Mouse (Mus musculus) embryonic facial prominence, embryonic 14.5 days (tissue): ENCODE data around the gene Vamp5. TPM values are rescaled to one million over a fixed set of nuclear protein-coding genes. Genes with fewer than 3 reads are reported as not detected.
A peak's percentile ranks its signal among the peaks of the same experiment; 100 is the strongest.

ENCODE experiments used
- ATAC-seq: fragments of 200-750 bp; cut with Nextera tagmentation; 2 replicates; pipeline ENCODE4 v1.8.0; 2017; ENCODE audit warnings: low read depth, moderate number of reproducible peaks, moderate TSS enrichment
- DNase-seq: peaks from one replicate; pipeline ENCODE4 v3.0.0-alpha.2; 2015; ENCODE audit warnings: low spot score
- H3K27ac ChIP-seq: fragments of 300-500 bp; sonication (generic); replicated peaks from 2 replicates; pipeline ENCODE4 v1.5.1; 2014; ENCODE audit warnings: low read depth, mild to moderate bottlenecking, low read length, moderate library complexity
- H3K27me3 ChIP-seq: fragments of 300-500 bp; sonication (generic); replicated peaks from 2 replicates; pipeline ENCODE4 v1.6.1; 2014; ENCODE audit warnings: low read length; ENCODE audit not compliant: control insufficient read depth, insufficient read depth
- H3K36me3 ChIP-seq: fragments of 300-500 bp; sonication (generic); 2 replicates; pipeline ENCODE4 v1.6.1; 2014; ENCODE audit warnings: low read length, mixed read lengths; ENCODE audit not compliant: control insufficient read depth, insufficient read depth
- H3K4me1 ChIP-seq: fragments of 300-500 bp; sonication (generic); 2 replicates; pipeline ENCODE4 v1.6.1; 2014; ENCODE audit warnings: antibody characterized with exemption, low read length; ENCODE audit not compliant: control insufficient read depth, insufficient read depth
- H3K4me2 ChIP-seq: fragments of 300-500 bp; sonication (generic); 2 replicates; pipeline ENCODE4 v1.6.1; 2014; ENCODE audit warnings: low read depth, mild to moderate bottlenecking, low read length, moderate library complexity, mixed read lengths
- H3K4me3 ChIP-seq: fragments of 300-500 bp; sonication (generic); 2 replicates; pipeline ENCODE4 v1.5.1; 2014; ENCODE audit warnings: low read depth, mild to moderate bottlenecking, low read length
- H3K9ac ChIP-seq: fragments of 300-500 bp; sonication (generic); 2 replicates; pipeline ENCODE4 v1.6.1; 2014; ENCODE audit warnings: low read depth, mild to moderate bottlenecking, low read length, moderate library complexity, mixed read lengths
- H3K9me3 ChIP-seq: fragments of 300-500 bp; sonication (generic); 2 replicates; pipeline ENCODE4 v1.6.1; 2016; ENCODE audit warnings: low read length; ENCODE audit not compliant: control insufficient read depth
- WGBS: fragments of 180-500 bp; shearing (Covaris S2); extraction: QIAGEN DNeasy Blood & Tissue Kit; methylation state at CpG from one replicate; pipeline ENCODE4 v1.1.7; 2014; 5-methylcytosine and 5-hydroxymethylcytosine counted together
- polyA plus RNA-seq: library from polyadenylated mRNA; unstranded; fragments of >200 nt; fragmentation: Nextera tagmentation; extraction: Ambion mirVana; gene quantifications from 2 replicates; pipeline ENCODE4 v1.2.1, GENCODE M21; 2014

Vamp5 gene
- polyA plus RNA-seq, 1 experiment from 2014 or later, result 20.3 TPM

DNA sequence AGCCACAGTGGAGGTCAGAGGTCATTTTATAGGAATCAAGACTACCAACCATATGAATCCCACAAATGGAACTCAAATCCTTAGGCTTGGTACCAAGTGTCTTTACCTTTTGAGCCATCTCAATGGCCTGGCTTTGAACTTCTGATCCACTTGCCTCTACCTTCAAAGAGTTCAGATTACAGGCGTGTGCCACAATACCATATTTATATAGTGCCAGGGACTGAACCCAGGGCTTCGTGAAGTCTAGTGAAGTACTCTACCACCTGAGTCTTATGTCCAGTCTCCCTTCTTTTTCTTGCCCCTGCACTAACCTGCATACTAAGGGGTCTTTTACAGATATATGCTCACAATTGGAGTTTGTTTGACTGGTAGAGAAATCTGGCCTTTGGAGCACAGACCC lies 6.3 kb upstream of the Vamp5 start:
- H3K36me3 ChIP-seq, result peaks cover 44% of the 10 kb centered on the region
- DNase-seq (no peak), ATAC-seq (no peak)
- H3K27ac ChIP-seq, result no peak overlapping the region
- no peak overlapping the region for H3K9ac ChIP-seq
- H3K27me3 ChIP-seq, result no peaks in the 10 kb centered on the region; the same call in 1 of the 2 replicates
- H3K9me3 ChIP-seq, result no peaks in the 10 kb centered on the region
- no peak overlapping the region for H3K4me2 ChIP-seq
- H3K4me3 ChIP-seq, result no peak overlapping the region
- H3K4me1 ChIP-seq, result peaks cover 14% of the 10 kb centered on the region; the same call in 1 of the 2 replicates
- 93% methylated on average over 2 of the region's 2 CpGs for WGBS

DNA sequence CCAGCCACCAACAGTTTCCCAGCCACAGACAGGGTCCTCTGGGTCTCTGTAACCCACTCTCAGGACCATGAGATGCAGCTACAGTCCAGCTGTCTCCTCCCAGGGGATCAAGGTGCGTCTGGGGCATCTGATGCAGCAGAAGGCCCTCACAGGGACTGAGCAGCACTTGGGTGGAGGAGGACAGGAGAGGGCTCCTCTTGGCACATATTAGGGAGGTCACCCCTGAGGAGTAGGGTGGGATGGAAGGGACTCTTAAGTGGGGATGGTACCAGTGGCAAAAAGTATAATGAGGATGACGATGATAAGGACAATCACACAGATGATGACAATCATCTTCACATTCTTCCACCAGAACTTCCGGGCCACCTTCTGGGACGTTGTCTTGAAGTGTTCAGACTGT lies 5.0 kb upstream of the Vamp5 start:
- ATAC-seq, result no peak
- DNase-seq, result no peak
- Histone ChIP-seq H3K4me1 (0 out of 2 replicates have a peak, but pooled peaks cover 7% of the 10 kb centered on the region), H3K27me3 (no peaks in the 10 kb centered on the region; the same call in 1 of the 2 replicates), H3K4me2 (no peak overlapping the region), H3K9ac (no peak overlapping the region), H3K27ac (no peak overlapping the region), H3K9me3 (no peaks in the 10 kb centered on the region), H3K4me3 (no peak overlapping the region), H3K36me3 (peaks cover 44% of the 10 kb centered on the region)
- WGBS, result 86% methylated on average over 4 of the region's 4 CpGs

DNA sequence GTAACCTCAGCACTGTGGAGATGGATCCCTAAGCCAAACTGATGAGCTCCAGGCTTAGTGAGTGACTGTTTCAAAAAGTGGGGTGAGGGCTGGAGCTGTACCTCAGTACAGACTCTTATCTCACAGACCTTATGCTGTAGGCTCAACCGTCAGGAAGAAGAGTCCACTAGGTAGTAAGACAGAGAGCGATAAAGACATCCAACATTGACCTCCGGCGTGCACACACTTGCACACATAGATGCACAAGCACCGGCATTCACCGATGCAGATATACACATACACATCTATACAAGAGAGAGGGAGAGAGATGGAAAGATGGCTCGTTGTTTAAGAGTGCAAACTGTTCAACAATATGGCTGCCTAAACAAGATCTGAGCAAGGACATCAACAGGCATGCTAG lies 3.7 kb upstream of the Vamp5 start:
- peaks cover 43% of the 10 kb centered on the region for H3K36me3 ChIP-seq
- no peak overlapping the region for H3K4me3 ChIP-seq
- WGBS, result 92% methylated on average over 7 of the region's 7 CpGs
- DNase-seq (no peak), ATAC-seq (no peak)
- no peak overlapping the region for H3K9ac ChIP-seq
- no peak overlapping the region for H3K4me2 ChIP-seq
- H3K27ac ChIP-seq, result no peak overlapping the region
- H3K27me3 ChIP-seq, result no peaks in the 10 kb centered on the region; the same call in 1 of the 2 replicates
- no peaks in the 10 kb centered on the region for H3K9me3 ChIP-seq
- H3K4me1 ChIP-seq, result 0 out of 2 replicates have a peak, but pooled peaks cover 7% of the 10 kb centered on the region

DNA sequence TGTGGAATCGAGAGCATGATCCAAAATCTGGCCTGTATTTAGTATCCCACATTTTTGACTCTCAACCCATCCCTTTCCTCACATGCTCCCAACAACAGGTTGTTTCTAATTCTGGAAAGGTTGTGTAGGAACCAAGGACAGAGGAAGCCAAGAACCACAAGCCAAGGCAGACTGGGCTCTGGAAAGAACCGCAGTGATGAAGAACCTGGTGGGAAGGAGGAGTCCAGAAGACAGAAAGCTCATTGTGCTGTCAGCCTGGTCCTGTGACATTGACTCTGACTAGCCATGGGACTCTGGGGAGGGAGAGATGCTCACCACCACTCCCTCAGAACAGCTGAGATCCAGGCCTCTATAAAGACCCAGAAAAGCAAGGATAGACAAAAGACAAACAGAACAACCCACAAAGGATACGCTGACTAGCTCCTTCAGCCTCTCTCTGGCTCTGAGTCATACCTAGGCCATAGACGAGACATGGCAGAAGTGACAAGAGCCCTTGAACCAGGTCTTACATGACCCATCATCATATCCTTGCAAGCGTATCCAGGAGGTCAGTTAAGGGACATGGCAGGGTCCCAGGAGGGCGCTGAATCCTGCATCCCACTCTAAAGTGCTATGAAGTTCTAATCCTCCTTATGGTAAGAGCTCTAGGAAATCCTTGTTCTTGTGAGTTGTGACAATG lies 3.0 kb upstream of the Vamp5 start:
- WGBS, result 78% methylated on average over 6 of the region's 6 CpGs
- H3K27me3 ChIP-seq, result no peaks in the 10 kb centered on the region; the same call in 1 of the 2 replicates
- no peak overlapping the region for H3K4me2 ChIP-seq
- no peaks in the 10 kb centered on the region for H3K9me3 ChIP-seq
- no peak for DNase-seq
- H3K36me3 ChIP-seq, result peaks cover 36% of the 10 kb centered on the region
- 0 out of 2 replicates have a peak, but pooled peaks cover 1% of the 10 kb centered on the region for H3K4me1 ChIP-seq
- H3K27ac ChIP-seq, result no peak overlapping the region
- no peak overlapping the region for H3K9ac ChIP-seq
- no peak overlapping the region for H3K4me3 ChIP-seq
- no peak for ATAC-seq

DNA sequence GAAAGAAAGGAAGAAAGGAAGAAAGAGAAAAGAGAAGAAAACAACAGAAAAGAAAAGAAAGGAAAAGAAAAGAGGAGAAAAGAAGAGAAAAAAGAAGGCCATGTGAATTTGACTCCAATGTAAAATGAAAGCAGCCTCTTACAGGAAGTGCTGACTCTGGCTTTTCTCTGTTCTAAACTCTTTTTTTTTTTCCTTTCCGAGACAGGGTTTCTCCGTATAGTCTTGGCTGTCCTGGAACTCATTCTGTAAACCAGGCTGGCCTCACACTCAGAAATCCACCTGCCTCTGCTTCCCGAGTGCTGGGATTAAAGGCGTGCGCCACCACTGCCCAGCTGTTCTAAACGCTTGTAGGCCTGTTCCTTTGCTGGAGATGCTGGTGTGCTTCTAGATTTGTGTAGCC lies 2.2 kb upstream of the Vamp5 start:
- H3K36me3 ChIP-seq, result peaks cover 29% of the 10 kb centered on the region
- no peaks in the 10 kb centered on the region for H3K4me1 ChIP-seq
- no peak for ATAC-seq
- no peak overlapping the region for H3K4me3 ChIP-seq
- H3K27ac ChIP-seq, result no peak overlapping the region
- WGBS, result 77% methylated on average over 6 of the region's 6 CpGs
- no peak overlapping the region for H3K4me2 ChIP-seq
- H3K9me3 ChIP-seq, result no peaks in the 10 kb centered on the region
- H3K9ac ChIP-seq, result no peak overlapping the region
- no peak for DNase-seq
- H3K27me3 ChIP-seq, result no peaks in the 10 kb centered on the region; the same call in 1 of the 2 replicates

DNA sequence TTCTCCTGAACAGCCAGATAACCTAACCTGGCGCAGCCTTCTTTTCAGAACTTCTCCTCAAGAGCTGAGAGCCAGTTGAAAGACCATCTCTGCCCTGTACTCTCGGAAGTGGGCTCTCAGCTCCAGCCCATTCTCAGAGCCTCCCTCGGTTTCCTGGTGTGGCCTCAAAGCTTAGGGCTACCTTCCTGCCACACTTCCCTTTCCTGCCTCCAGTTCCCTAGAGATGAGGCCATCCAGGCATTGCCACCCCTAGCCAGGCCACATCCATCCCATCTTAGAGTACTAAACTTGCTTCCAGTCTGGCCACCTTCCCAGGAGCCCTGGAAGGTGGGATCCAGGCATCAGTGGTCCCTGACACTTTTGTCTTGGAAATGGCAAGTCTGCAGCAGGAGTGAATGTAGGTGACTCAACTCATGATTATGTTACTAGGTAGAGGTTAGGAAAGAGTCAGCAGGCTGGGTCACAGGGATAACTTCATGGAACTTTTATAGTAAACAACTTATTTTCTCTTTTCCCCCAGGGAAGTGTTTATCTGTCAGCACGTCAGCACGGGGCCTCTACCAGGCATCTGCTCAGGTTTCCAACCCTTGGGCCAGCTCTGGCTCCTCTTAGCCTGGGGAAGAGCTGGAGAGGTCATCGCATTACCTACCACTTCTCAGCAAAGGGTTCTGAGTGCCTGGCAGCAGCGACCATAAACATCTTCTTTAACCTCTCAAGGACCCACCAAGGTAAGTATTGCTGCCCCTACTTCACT lies 714 bp downstream of the Vamp5 start:
- peak overlapping the region; percentile 0; the same call in 1 of the 2 replicates for H3K27ac ChIP-seq
- peak overlapping the region; percentile 70 for H3K9ac ChIP-seq
- ATAC-seq, result no peak

DNA sequence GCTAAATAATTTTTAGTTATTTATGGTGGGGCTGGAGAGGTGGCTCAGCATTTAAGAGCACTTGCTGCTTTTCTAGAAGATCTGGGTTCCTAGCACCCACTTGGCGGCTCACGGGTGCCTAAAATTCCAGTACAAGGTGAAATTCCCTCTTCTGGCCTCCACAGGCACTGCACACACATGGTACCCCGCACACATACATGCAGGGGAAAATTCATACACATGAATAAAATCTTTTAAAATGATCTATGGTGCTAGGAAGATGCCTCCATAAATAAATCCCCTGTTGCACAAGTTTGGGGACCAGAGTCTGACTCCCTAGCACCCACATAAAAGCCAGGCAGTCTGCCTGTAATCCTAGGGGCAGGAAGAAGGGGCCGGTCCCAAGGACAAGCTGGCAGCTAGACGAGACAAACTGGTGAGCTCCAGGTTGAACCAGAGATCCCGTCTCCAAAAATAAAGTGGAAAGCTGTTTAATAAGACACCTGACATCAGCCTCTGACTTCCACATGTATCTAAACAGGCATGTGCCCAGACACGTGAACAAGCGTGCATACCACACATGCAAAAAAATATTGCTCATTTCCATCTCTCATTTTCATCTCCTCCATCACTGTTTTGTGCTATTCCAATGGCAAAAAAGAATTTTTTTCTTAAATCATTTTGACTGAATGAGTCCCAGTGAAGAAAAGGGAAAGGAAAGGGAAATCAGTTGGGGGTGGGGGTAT lies 1.6 kb downstream of the Vamp5 start:
- no peaks in the 10 kb centered on the region for H3K36me3 ChIP-seq
- ATAC-seq, result no peak
- H3K27me3 ChIP-seq, result no peaks in the 10 kb centered on the region; the same call in 1 of the 2 replicates
- no peak for DNase-seq
- H3K4me3 ChIP-seq, result no peak overlapping the region
- H3K4me2 ChIP-seq, result no peak overlapping the region
- H3K27ac ChIP-seq, result no peak overlapping the region
- no peaks in the 10 kb centered on the region for H3K4me1 ChIP-seq
- 87% methylated on average over 8 of the region's 8 CpGs for WGBS
- no peak overlapping the region for H3K9ac ChIP-seq
- H3K9me3 ChIP-seq, result no peaks in the 10 kb centered on the region

More for the DNA sequence above, 714 bp downstream of the Vamp5 start:
- H3K36me3 ChIP-seq, result peaks cover 6% of the 10 kb centered on the region; the same call in 1 of the 2 replicates
- H3K4me1 ChIP-seq, result no peaks in the 10 kb centered on the region
- no peak for DNase-seq
- no peaks in the 10 kb centered on the region for H3K9me3 ChIP-seq
- peak overlapping the region; percentile 68 for H3K4me2 ChIP-seq
- H3K4me3 ChIP-seq, result peak overlapping the region; percentile 55
- no peaks in the 10 kb centered on the region; the same call in 1 of the 2 replicates for H3K27me3 ChIP-seq
- WGBS, result 42% methylated on average over 7 of the region's 7 CpGs

DNA sequence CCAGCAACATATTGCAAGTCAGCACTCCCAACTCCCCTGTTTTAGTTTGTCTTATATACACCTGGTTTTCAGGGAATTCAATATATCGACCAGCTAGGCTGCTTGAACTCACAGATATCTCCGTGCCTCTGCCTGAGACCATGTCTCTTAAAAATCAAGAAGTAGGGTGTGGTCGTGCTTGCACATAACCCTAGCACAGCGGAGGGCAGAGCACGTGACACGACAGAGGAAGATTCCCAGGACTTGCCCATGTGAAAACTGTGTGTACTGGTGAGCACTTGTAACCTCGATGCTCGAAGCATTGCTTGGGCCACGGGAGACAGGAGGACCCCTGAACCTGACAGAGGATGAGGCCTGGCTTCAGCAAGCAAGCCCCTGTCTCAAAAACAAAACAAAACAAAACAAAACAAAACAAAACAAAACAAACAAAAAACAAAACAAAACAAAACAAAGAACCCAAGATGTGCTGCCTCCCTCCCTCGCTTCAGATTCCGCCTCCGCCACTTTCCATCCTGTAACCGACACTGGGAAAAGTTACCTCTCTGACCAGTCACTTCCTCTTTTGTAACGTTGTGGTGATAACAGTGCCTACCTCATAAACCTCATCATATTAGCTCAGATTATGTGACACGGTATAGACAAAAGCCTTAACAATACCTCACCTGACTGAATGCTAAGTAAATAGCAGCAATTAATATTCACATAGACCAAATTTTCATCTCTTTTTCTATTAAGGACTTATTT lies 5.3 kb downstream of the Vamp5 start:
- Histone ChIP-seq H3K9ac (no peak overlapping the region), H3K4me2 (no peak overlapping the region), H3K4me3 (no peak overlapping the region), H3K27ac (no peak overlapping the region), H3K9me3 (no peaks in the 10 kb centered on the region), H3K36me3 (no peaks in the 10 kb centered on the region), H3K4me1 (peaks cover 6% of the 10 kb centered on the region; the same call in 1 of the 2 replicates), H3K27me3 (no peaks in the 10 kb centered on the region)
- WGBS, result 78% methylated on average over 15 of the region's 15 CpGs
- ATAC-seq (no peak), DNase-seq (no peak)
